Mouse (Mus musculus) ES-Bruce4 (cell line): ENCODE measurements around the gene Hspb2. TPM values are rescaled to one million over a fixed set of nuclear protein-coding genes. Genes with fewer than 3 reads are reported as not detected.

ENCODE experiments used
- H3K27ac ChIP-seq: 2 replicates; pipeline ENCODE4 v1.5.1; 2012; ENCODE audit warnings: low read length, inconsistent platforms; ENCODE audit not compliant: insufficient read depth
- H3K27me3 ChIP-seq: 2 replicates; pipeline ENCODE4 v1.6.1; 2012; ENCODE audit warnings: mild to moderate bottlenecking, low read length, inconsistent platforms; ENCODE audit not compliant: control insufficient read depth, poor library complexity, insufficient read depth, severe bottlenecking
- H3K36me3 ChIP-seq: 2 replicates; pipeline ENCODE4 v1.6.1; 2012; ENCODE audit warnings: inconsistent platforms, mild to moderate bottlenecking, low read length, moderate library complexity; ENCODE audit not compliant: control insufficient read depth, poor library complexity, insufficient read depth, severe bottlenecking
- H3K4me1 ChIP-seq: one replicate; pipeline ENCODE4 v1.8.1; 2011; ENCODE audit warnings: low read length; ENCODE audit not compliant: control insufficient read depth, insufficient read depth
- H3K4me3 ChIP-seq: 2 replicates; pipeline ENCODE4 v1.5.1; 2011; ENCODE audit warnings: low read depth, mild to moderate bottlenecking, low read length
- H3K9ac ChIP-seq: 2 replicates; pipeline ENCODE4 v1.6.1; 2012; ENCODE audit warnings: low read depth, mild to moderate bottlenecking, inconsistent platforms; ENCODE audit not compliant: poor library complexity, severe bottlenecking
- H3K9me3 ChIP-seq: replicated peaks from 2 replicates; pipeline ENCODE4 v1.6.1; 2012; ENCODE audit warnings: mild to moderate bottlenecking, low read length, inconsistent platforms; ENCODE audit not compliant: control insufficient read depth, poor library complexity, insufficient read depth, severe bottlenecking
- CTCF ChIP-seq: IDR thresholded peaks from one replicate; pipeline ENCODE4 v1.8.1; 2011; ENCODE audit warnings: low read depth, low read length
- EP300 ChIP-seq: IDR thresholded peaks from 2 replicates; pipeline ENCODE4 v1.6.1; 2011; ENCODE audit warnings: low read depth, low read length; ENCODE audit not compliant: insufficient read depth
- POLR2A ChIP-seq: IDR thresholded peaks from one replicate; pipeline ENCODE4 v1.8.1; 2011; ENCODE audit warnings: low read length; ENCODE audit not compliant: insufficient read depth
- polyA plus RNA-seq: library from polyadenylated mRNA; stranded (reverse); fragments of >200 nt; gene quantifications from 2 replicates; pipeline ENCODE4 v1.2.4, GENCODE M21; 2011; ENCODE audit warnings: low read depth; ENCODE audit not compliant: missing spikeins, insufficient read depth, insufficient read length

Gene Hspb2
- polyA plus RNA-seq, 1 experiment: 22.7 TPM

GRCm38 (mm10) chr9:50724661-50725330 is 27.4 kb downstream of the Hspb2 start:
- Histone ChIP-seq H3K36me3 (no peaks in the 10 kb centered on the region), H3K4me3 (no peak overlapping the region), H3K9me3 (no peaks in the 10 kb centered on the region), H3K4me1 (peaks cover 2% of the 10 kb centered on the region), H3K27ac (no peak overlapping the region), H3K27me3 (no peaks in the 10 kb centered on the region), H3K9ac (no peak overlapping the region)
- no peak for TF ChIP-seq CTCF
- TF ChIP-seq EP300: no peak

- no peak overlapping the region for H3K4me3 ChIP-seq
- peaks cover 2% of the 10 kb centered on the region for H3K4me1 ChIP-seq
- no peaks in the 10 kb centered on the region for H3K27me3 ChIP-seq
- H3K9me3 ChIP-seq: no peaks in the 10 kb centered on the region
- H3K9ac ChIP-seq: no peak overlapping the region
- TF ChIP-seq POLR2A: no peak
- TF ChIP-seq CTCF: no peak
- TF ChIP-seq EP300: no peak
- H3K36me3 ChIP-seq: no peaks in the 10 kb centered on the region
- no peak overlapping the region for H3K27ac ChIP-seq
Observed at GRCm38 (mm10) chr9:50724147-50724546, 28.0 kb downstream of the Hspb2 start.

- Histone ChIP-seq H3K4me3 (no peak overlapping the region), H3K9me3 (no peaks in the 10 kb centered on the region), H3K27me3 (no peaks in the 10 kb centered on the region), H3K27ac (no peak overlapping the region), H3K9ac (no peak overlapping the region), H3K4me1 (peaks cover 2% of the 10 kb centered on the region), H3K36me3 (no peaks in the 10 kb centered on the region)
- TF ChIP-seq CTCF (no peak), EP300 (no peak), POLR2A (no peak)
Observed at GRCm38 (mm10) chr9:50723406-50723805, 28.7 kb downstream of the Hspb2 start.

GRCm38 (mm10) chr9:50722451-50722911 is 29.7 kb downstream of the Hspb2 start:
- Histone ChIP-seq H3K9me3 (no peaks in the 10 kb centered on the region), H3K4me1 (peaks cover 2% of the 10 kb centered on the region), H3K4me3 (no peak overlapping the region), H3K27me3 (no peaks in the 10 kb centered on the region), H3K9ac (no peak overlapping the region), H3K27ac (no peak overlapping the region), H3K36me3 (no peaks in the 10 kb centered on the region)
- TF ChIP-seq CTCF (no peak), POLR2A (no peak), EP300 (no peak)

- H3K4me1 ChIP-seq: peaks cover 2% of the 10 kb centered on the region
- H3K4me3 ChIP-seq: no peak overlapping the region
- no peaks in the 10 kb centered on the region for H3K9me3 ChIP-seq
- H3K27ac ChIP-seq: no peak overlapping the region
- TF ChIP-seq CTCF (no peak), POLR2A (no peak), EP300 (no peak)
- no peaks in the 10 kb centered on the region for H3K27me3 ChIP-seq
- H3K36me3 ChIP-seq: no peaks in the 10 kb centered on the region
- no peak overlapping the region for H3K9ac ChIP-seq
Observed at GRCm38 (mm10) chr9:50721061-50721460, 31.1 kb downstream of the Hspb2 start.

- H3K9ac ChIP-seq: no peak overlapping the region
- no peak overlapping the region for H3K27ac ChIP-seq
- no peaks in the 10 kb centered on the region for H3K36me3 ChIP-seq
- no peak for TF ChIP-seq EP300
- TF ChIP-seq CTCF: no peak
- no peak for TF ChIP-seq POLR2A
- no peak overlapping the region for H3K4me3 ChIP-seq
- H3K27me3 ChIP-seq: no peaks in the 10 kb centered on the region
- H3K4me1 ChIP-seq: peaks cover 2% of the 10 kb centered on the region
- no peaks in the 10 kb centered on the region for H3K9me3 ChIP-seq
Observed at GRCm38 (mm10) chr9:50718878-50719277, 33.3 kb downstream of the Hspb2 start.
